Mouse (Mus musculus): ENCODE data around the gene Casc1. TPM values are rescaled to one million over a fixed set of nuclear protein-coding genes. Genes with fewer than 3 reads are reported as not detected.
A peak's percentile ranks its signal among the peaks of the same experiment; 100 is the strongest.
"Not testable (repeated sequence)": the region's sequence is repeated elsewhere in the genome, so short reads cannot be mapped to it uniquely, and the experiment has no call there.

The Casc1 gene
- polyA plus RNA-seq, 1 experiment from 2014 or later, result 0.45 TPM

DNA sequence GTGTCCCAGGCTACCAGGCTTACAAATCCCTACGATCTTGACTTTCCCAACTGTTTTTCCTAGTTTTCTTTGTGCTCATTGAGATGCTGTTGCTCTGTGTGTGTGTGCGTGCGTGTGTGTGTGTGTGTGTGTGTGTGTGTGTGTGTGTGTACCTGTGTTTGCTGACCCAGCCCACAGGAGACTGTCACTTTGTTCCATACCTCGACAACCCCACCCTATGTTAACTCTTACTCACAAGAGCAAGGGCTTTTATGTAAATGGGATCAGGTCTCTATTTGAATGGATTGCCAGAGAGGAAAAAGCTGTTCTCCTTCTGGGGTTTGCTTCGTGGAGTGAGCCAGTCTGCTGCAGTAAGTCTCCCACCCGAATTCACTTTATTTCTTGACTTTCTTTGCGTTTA is 65.6 kb downstream of the Casc1 start:
- 74% methylated on average over 7 of the region's 7 CpGs for WGBS
- H3K27ac ChIP-seq, result no peak overlapping the region
- no peak for DNase-seq (ENCODE audit: low spot score)
- no peaks in the 10 kb centered on the region for H3K9me3 ChIP-seq
- no peak overlapping the region for H3K4me3 ChIP-seq
- peaks cover 36% of the 10 kb centered on the region for H3K4me1 ChIP-seq
- H3K36me3 ChIP-seq, result no peaks in the 10 kb centered on the region
- no peaks in the 10 kb centered on the region; the same call in 1 of the 2 replicates for H3K27me3 ChIP-seq (ENCODE audit: insufficient read depth, poor library complexity, severe bottlenecking)

DNA sequence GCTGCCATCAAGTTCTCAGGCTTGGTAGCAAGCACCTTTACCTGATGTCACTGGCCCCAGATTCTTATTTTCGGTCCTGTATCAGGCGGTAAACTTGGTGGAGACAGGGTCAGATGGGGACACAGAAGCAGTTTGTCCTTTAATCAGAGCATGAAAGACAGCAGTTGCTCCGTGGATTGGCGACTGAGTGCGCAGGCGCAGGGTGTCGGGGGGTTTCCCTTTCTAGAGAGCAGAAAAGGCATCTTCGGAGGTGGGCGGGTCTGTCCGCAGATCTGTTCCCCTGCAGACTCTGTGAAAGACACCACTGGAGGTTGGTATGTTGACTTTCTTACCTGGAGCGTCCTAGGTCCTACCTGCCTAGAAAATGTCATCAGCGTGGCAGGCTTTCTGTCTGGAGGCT is 69.0 kb downstream of the Casc1 start:
- no peaks in the 10 kb centered on the region for H3K36me3 ChIP-seq

GRCm38 (mm10) chr6:145140706-145141105 is 70.1 kb downstream of the Casc1 start:
- DNase-seq (ENCODE audit: low spot score), result no peak
- Histone ChIP-seq H3K36me3 (no peaks in the 10 kb centered on the region), H3K4me1 (peaks cover 20% of the 10 kb centered on the region), H3K27ac (no peak overlapping the region), H3K27me3 (ENCODE audit: insufficient read depth, poor library complexity, severe bottlenecking) (no peaks in the 10 kb centered on the region; the same call in 1 of the 2 replicates), H3K9me3 (no peaks in the 10 kb centered on the region), H3K4me3 (no peak overlapping the region)
- 72% methylated on average over 11 of the region's 11 CpGs for WGBS

More for the DNA sequence above, 69.0 kb downstream of the Casc1 start:
- 82% methylated on average over 12 of the region's 12 CpGs for WGBS
- Histone ChIP-seq H3K4me1 (peaks cover 20% of the 10 kb centered on the region), H3K27me3 (ENCODE audit: insufficient read depth, poor library complexity, severe bottlenecking) (no peaks in the 10 kb centered on the region; the same call in 1 of the 2 replicates), H3K27ac (no peak overlapping the region), H3K9me3 (no peaks in the 10 kb centered on the region), H3K4me3 (no peak overlapping the region)
- DNase-seq (ENCODE audit: low spot score), result no peak

- no peak for DNase-seq (ENCODE audit: low spot score)
- H3K9me3 ChIP-seq, result no peaks in the 10 kb centered on the region
- H3K4me3 ChIP-seq, result no peak overlapping the region
- H3K27me3 ChIP-seq (ENCODE audit: insufficient read depth, poor library complexity, severe bottlenecking), result no peaks in the 10 kb centered on the region; the same call in 1 of the 2 replicates
- WGBS, result 73% methylated on average over 11 of the region's 11 CpGs
- no peaks in the 10 kb centered on the region for H3K36me3 ChIP-seq
- H3K27ac ChIP-seq, result no peak overlapping the region
- H3K4me1 ChIP-seq, result peaks cover 20% of the 10 kb centered on the region
These were observed 70.9 kb downstream of the Casc1 start for GRCm38 (mm10) chr6:145139776-145140475.

- no peak for DNase-seq (ENCODE audit: low spot score)
- Histone ChIP-seq H3K27me3 (ENCODE audit: insufficient read depth, poor library complexity, severe bottlenecking) (no peaks in the 10 kb centered on the region; the same call in 1 of the 2 replicates), H3K36me3 (no peaks in the 10 kb centered on the region), H3K27ac (no peak overlapping the region), H3K4me3 (no peak overlapping the region), H3K4me1 (peaks cover 20% of the 10 kb centered on the region), H3K9me3 (no peaks in the 10 kb centered on the region)
- 91% methylated on average over 13 of the region's 13 CpGs for WGBS
These were observed 71.6 kb downstream of the Casc1 start for GRCm38 (mm10) chr6:145139236-145139635.

GRCm38 (mm10) chr6:145136831-145137230 is 74.0 kb downstream of the Casc1 start:
- peaks cover 9% of the 10 kb centered on the region for H3K4me1 ChIP-seq
- no peak overlapping the region for H3K27ac ChIP-seq
- no peaks in the 10 kb centered on the region for H3K9me3 ChIP-seq
- peak; percentile 48 for DNase-seq (ENCODE audit: low spot score)
- no peaks in the 10 kb centered on the region for H3K36me3 ChIP-seq
- 82% methylated on average over 5 of the region's 5 CpGs for WGBS
- H3K4me3 ChIP-seq, result no peak overlapping the region
- H3K27me3 ChIP-seq (ENCODE audit: insufficient read depth, poor library complexity, severe bottlenecking), result no peaks in the 10 kb centered on the region; the same call in 1 of the 2 replicates

DNA sequence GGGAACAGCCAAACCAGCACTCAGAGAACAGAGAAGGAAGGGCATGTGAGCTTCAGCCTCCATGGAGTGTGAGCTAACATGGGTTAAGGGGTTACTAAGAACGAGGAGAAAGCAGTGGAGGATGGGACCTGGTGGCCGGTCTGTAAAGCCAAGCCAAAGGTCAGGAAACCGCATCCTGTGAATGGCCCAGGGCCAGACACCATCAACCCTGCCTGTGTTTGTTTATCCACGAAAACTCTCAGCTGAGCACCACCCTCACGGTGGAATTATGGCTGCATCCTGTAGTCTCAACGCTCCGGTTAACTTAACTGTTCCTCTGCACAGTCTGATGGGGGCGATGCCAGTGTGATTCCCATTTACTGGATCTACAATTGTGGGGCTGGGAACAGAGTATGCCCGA is 75.0 kb downstream of the Casc1 start:
- peak; percentile 67 for DNase-seq (ENCODE audit: low spot score)
- Histone ChIP-seq H3K4me3 (no peak overlapping the region), H3K27ac (no peak overlapping the region), H3K36me3 (no peaks in the 10 kb centered on the region), H3K4me1 (peaks cover 5% of the 10 kb centered on the region), H3K9me3 (no peaks in the 10 kb centered on the region), H3K27me3 (ENCODE audit: insufficient read depth, poor library complexity, severe bottlenecking) (no peaks in the 10 kb centered on the region)
- WGBS, result 62% methylated on average over 9 of the region's 9 CpGs

- H3K27ac ChIP-seq, result no peak overlapping the region
- peak; percentile 50 for DNase-seq (ENCODE audit: low spot score)
- WGBS, result 74% methylated on average over 3 of the region's 3 CpGs
These were observed 75.5 kb downstream of the Casc1 start for GRCm38 (mm10) chr6:145135295-145135694.

DNA sequence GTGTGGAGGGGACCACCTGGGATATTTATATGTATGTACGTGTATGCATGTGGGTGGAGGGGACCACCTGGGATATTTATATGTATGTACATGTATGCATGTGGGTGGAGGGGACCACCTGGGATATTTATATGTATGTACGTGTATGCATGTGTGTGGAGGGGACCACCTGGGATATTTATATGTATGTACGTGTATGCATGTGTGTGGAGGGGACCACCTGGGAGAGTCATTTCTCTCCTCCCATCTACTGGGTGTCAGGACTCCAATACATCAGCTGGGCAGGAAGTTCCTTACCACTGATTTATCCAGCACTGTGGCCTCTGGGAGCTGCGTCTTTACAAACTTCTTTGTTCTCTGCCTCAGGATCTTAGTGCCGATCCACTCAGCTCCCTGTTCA is 77.8 kb downstream of the Casc1 start:
- 77% methylated on average over 5 of the region's 5 CpGs for WGBS
- H3K27ac ChIP-seq; H3K36me3 ChIP-seq; H3K27me3 ChIP-seq (ENCODE audit: insufficient read depth, poor library complexity, severe bottlenecking); H3K4me3 ChIP-seq; H3K9me3 ChIP-seq; H3K4me1 ChIP-seq; DNase-seq (ENCODE audit: low spot score): not testable (repeated sequence)

More at GRCm38 (mm10) chr6:145135295-145135694, 75.5 kb downstream of the Casc1 start:
- H3K9me3 ChIP-seq, result no peaks in the 10 kb centered on the region
- no peak overlapping the region for H3K4me3 ChIP-seq
- no peaks in the 10 kb centered on the region for H3K4me1 ChIP-seq
- H3K36me3 ChIP-seq, result no peaks in the 10 kb centered on the region
- no peaks in the 10 kb centered on the region for H3K27me3 ChIP-seq (ENCODE audit: insufficient read depth, poor library complexity, severe bottlenecking)

- Histone ChIP-seq H3K27me3 (ENCODE audit: insufficient read depth, poor library complexity, severe bottlenecking) (no peaks in the 10 kb centered on the region), H3K27ac (no peak overlapping the region), H3K9me3 (no peaks in the 10 kb centered on the region), H3K4me1 (no peaks in the 10 kb centered on the region), H3K36me3 (no peaks in the 10 kb centered on the region), H3K4me3 (no peak overlapping the region)
- no peak for DNase-seq (ENCODE audit: low spot score)
- 84% methylated on average over 5 of the region's 5 CpGs for WGBS
These were observed 78.8 kb downstream of the Casc1 start for GRCm38 (mm10) chr6:145131991-145132390.

DNA sequence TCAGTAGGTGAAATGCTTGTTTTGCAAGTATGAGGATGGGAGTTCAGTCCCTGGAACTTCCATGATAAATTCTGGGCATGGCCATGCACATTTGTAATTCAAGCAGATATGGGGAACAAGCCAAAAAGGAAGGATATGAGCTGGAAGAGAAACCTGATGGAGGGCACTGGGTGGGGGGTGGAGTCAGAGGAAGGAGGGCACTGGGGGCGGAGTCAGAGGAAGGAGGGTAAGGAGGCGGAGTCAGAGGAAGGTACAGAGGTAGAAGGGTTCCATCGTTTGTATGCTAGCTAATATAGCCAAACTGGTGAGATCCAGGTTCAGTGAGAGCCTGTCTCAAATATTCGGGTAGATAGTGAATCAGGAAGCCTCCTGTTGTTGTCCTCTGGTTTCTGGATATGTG is 81.2 kb downstream of the Casc1 start:
- Histone ChIP-seq H3K27me3 (ENCODE audit: insufficient read depth, poor library complexity, severe bottlenecking) (no peaks in the 10 kb centered on the region), H3K4me1 (peaks cover 15% of the 10 kb centered on the region), H3K4me3 (no peak overlapping the region), H3K36me3 (no peaks in the 10 kb centered on the region), H3K9me3 (no peaks in the 10 kb centered on the region), H3K27ac (no peak overlapping the region)
- WGBS, result 63% methylated on average over 4 of the region's 4 CpGs
- no peak for DNase-seq (ENCODE audit: low spot score)

DNA sequence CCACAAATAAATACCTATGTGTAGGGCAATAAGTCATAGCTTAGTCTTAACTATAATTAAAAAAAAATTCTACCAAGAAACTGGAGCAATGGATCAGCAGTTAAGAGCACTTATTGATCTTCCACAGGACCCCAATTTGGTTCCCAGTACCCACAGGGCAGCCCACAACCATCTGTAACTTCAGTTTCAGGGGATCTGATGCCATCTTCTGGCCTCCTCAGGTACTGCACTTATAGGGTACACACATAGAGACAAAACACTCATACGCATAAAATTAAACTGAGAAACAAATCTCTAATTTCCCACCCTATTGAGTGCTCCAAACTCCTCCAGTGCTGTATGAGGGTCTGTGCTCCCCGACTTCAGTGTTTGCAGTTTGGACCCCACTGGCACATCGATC is 83.2 kb downstream of the Casc1 start:
- peaks cover 17% of the 10 kb centered on the region for H3K4me1 ChIP-seq
- no peaks in the 10 kb centered on the region for H3K36me3 ChIP-seq
- H3K27me3 ChIP-seq (ENCODE audit: insufficient read depth, poor library complexity, severe bottlenecking), result no peaks in the 10 kb centered on the region
- 90% methylated on average over 3 of the region's 3 CpGs for WGBS
- no peak overlapping the region for H3K27ac ChIP-seq
- no peak overlapping the region for H3K4me3 ChIP-seq
- no peaks in the 10 kb centered on the region for H3K9me3 ChIP-seq
- no peak for DNase-seq (ENCODE audit: low spot score)

- no peaks in the 10 kb centered on the region for H3K36me3 ChIP-seq
- H3K27me3 ChIP-seq (ENCODE audit: insufficient read depth, poor library complexity, severe bottlenecking), result no peaks in the 10 kb centered on the region
- 31% methylated on average over 7 of the region's 7 CpGs for WGBS
- no peak for DNase-seq (ENCODE audit: low spot score)
- no peaks in the 10 kb centered on the region for H3K9me3 ChIP-seq
- peak overlapping the region; percentile 56 for H3K27ac ChIP-seq
- H3K4me3 ChIP-seq, result no peak overlapping the region
- H3K4me1 ChIP-seq, result peaks cover 33% of the 10 kb centered on the region
These were observed 85.2 kb downstream of the Casc1 start for GRCm38 (mm10) chr6:145125591-145126113.
